In the genomic region with DNA sequence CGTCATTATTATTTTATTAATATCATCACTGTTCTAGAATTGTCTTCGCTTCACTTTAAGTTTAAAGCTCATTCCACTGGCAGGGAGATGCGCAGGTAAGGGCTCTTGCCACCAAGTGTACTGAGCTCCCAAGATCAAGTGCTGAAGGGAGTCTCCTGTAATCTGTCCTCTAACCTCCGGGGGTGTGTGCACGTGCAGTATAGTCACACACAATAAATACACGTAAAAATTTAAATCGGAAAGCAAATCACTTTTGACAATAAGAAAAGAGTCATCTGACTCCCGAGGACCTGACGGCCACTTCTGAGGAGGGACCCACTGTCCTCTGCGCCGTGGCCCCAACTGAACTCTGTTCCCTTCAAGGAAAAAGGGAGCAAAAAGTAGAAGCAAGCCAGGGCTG, we compare ENCODE assay signal across 9 mouse cellular contexts. TPM values are rescaled to one million over a fixed set of nuclear protein-coding genes. Genes with fewer than 3 reads are reported as not detected.
DNase-seq lines count a peak whose midpoint lies in the region; ATAC-seq and TF ChIP-seq lines count a peak whose summit lies in the region.
"Had no signal": no experiment of that assay in that cellular context is flagged by ENCODE, and none has a peak within 500 bp of the region (broad histone marks: within the 10 kb centered on the region; RNA-seq: fewer than 3 reads in every experiment).

No protein-coding gene starts in this region.

- 40% methylated on average over 11 of the region's 11 CpGs for WGBS in heart, embryonic 13.5 days
- WGBS in bone marrow, adult 2 months = 56% methylated on average over 11 of the region's 11 CpGs
- WGBS in hindbrain, embryonic 13.5 days = 28% methylated on average over 11 of the region's 11 CpGs
- 24% methylated on average over 11 of the region's 11 CpGs for WGBS in midbrain, embryonic 10.5 days

- H3K4me1 ChIP-seq in heart, embryonic 13.5 days = peaks cover 21% of the 10 kb centered on the region
- no peaks in the 10 kb centered on the region; the same call in 1 of the 2 replicates for H3K4me1 ChIP-seq in bone marrow, adult 2 months (ENCODE audit: control insufficient read depth, insufficient read depth, low read length)
- peaks cover 14% of the 10 kb centered on the region for H3K4me1 ChIP-seq in hindbrain, embryonic 13.5 days (replicated peaks)
- peaks cover 29% of the 10 kb centered on the region for H3K4me1 ChIP-seq in midbrain, embryonic 10.5 days

- no peak for TF ChIP-seq POLR2A in bone marrow, adult 2 months (IDR thresholded peaks at IDR 0.05; ENCODE audit: borderline replicate concordance, control insufficient read depth, low read depth, low read length)

- H3K9ac ChIP-seq in heart, embryonic 13.5 days = peak overlapping the region; percentile 84
- peak overlapping the region; percentile 62; the same call in 1 of the 2 replicates for H3K9ac ChIP-seq in hindbrain, embryonic 13.5 days

- no peak overlapping the region for H3K27ac ChIP-seq in heart, embryonic 13.5 days (replicated peaks)
- H3K27ac ChIP-seq in bone marrow, adult 2 months (ENCODE audit: control insufficient read depth, insufficient read depth, low read depth, low read length, poor library complexity) = no peak overlapping the region
- H3K27ac ChIP-seq in hindbrain, embryonic 13.5 days = no peak overlapping the region
- H3K27ac ChIP-seq in midbrain, embryonic 10.5 days (replicated peaks) = no peak overlapping the region

- no peaks in the 10 kb centered on the region for H3K36me3 ChIP-seq in heart, embryonic 13.5 days
- no peaks in the 10 kb centered on the region for H3K36me3 ChIP-seq in hindbrain, embryonic 13.5 days
- no peaks in the 10 kb centered on the region for H3K36me3 ChIP-seq in midbrain, embryonic 10.5 days

- TF ChIP-seq CTCF in bone marrow, adult 2 months (IDR thresholded peaks at IDR 0.05; ENCODE audit: control insufficient read depth, insufficient read depth, low read length) = no peak

- H3K4me3 ChIP-seq in heart, embryonic 13.5 days = peak overlapping the region; percentile 75
- peak overlapping the region; percentile 69 for H3K4me3 ChIP-seq in bone marrow, adult 2 months (replicated peaks; ENCODE audit: control insufficient read depth, low read depth, low read length)
- H3K4me3 ChIP-seq in hindbrain, embryonic 13.5 days = peak overlapping the region; percentile 53
- H3K4me3 ChIP-seq in midbrain, embryonic 10.5 days = peak overlapping the region; percentile 68

- no peak for DNase-seq in heart, adult 8-10 months (ENCODE audit: low spot score)
- no peak for DNase-seq in midbrain, embryonic 10.5 days (ENCODE audit: low spot score)
- no peak for DNase-seq in urinary bladder, postnatal 10 days (ENCODE audit: low spot score)
- DNase-seq in adrenal gland, postnatal 4 days (ENCODE audit: low spot score in 2 of 2) = no peak
- no peak for DNase-seq in thymus, postnatal 4 days
- DNase-seq: thymus, postnatal 36 days had no signal

- peaks cover 30% of the 10 kb centered on the region; the same call in 1 of the 2 replicates for H3K27me3 ChIP-seq in heart, embryonic 13.5 days (replicated peaks)
- peaks cover 24% of the 10 kb centered on the region for H3K27me3 ChIP-seq in hindbrain, embryonic 13.5 days
- H3K27me3 ChIP-seq in midbrain, embryonic 10.5 days (ENCODE audit: low read depth, poor library complexity, severe bottlenecking) = peaks cover 51% of the 10 kb centered on the region

- peak overlapping the region; percentile 97 for H3K4me2 ChIP-seq in heart, embryonic 13.5 days
- H3K4me2 ChIP-seq in hindbrain, embryonic 13.5 days = peak overlapping the region; percentile 68

- no peak for ATAC-seq in heart, embryonic 13.5 days (ENCODE audit: extremely low read depth, insufficient number of reproducible peaks, low FRiP score, low TSS enrichment)
- no peak for ATAC-seq in hindbrain, embryonic 13.5 days (ENCODE audit: low FRiP score)

- no peaks in the 10 kb centered on the region for H3K9me3 ChIP-seq in heart, embryonic 13.5 days
- no peaks in the 10 kb centered on the region for H3K9me3 ChIP-seq in hindbrain, embryonic 13.5 days
- no peaks in the 10 kb centered on the region for H3K9me3 ChIP-seq in midbrain, embryonic 10.5 days (replicated peaks)

RNA-seq across cellular contexts. Expression of a gene that starts 1.6 kb away (rescaled TPM):
- polyA plus RNA-seq in heart, embryonic 13.5 days (2015; fragmentation: Nextera tagmentation; extraction: Ambion mirVana) = 4.7 and 4.9 TPM in 2 replicates
- total RNA-seq in heart, adult 8-10 months (2022) = 1 to 10 TPM; 1.6 to 3.5 (median 2.7) TPM
- 16.2 and 18.2 TPM in 2 replicates for polyA plus RNA-seq in bone marrow, adult 2 months (2011; ENCODE audit: insufficient read depth, insufficient read length, low replicate concordance, missing spikeins)
- polyA plus RNA-seq in hindbrain, embryonic 13.5 days (2015; fragmentation: Nextera tagmentation; extraction: Ambion mirVana) = 5.6 and 8.0 TPM in 2 replicates
- polyA plus RNA-seq in midbrain, embryonic 10.5 days (2016; fragmentation: Nextera tagmentation; extraction: Ambion mirVana) = 9.8 TPM in 2 replicates
- 1 to 10 TPM; 7.4 to 7.6 TPM for total RNA-seq in adrenal gland, postnatal 4 days (2021)

RNA-seq across cellular contexts. Expression of a gene that starts 45.1 kb away (rescaled TPM):
- not detected in 2 replicates for polyA plus RNA-seq in heart, embryonic 13.5 days (2015; fragmentation: Nextera tagmentation; extraction: Ambion mirVana)
- total RNA-seq in heart, adult 8-10 months (2022) = not detected
- not detected in 2 replicates for polyA plus RNA-seq in bone marrow, adult 2 months (2011; ENCODE audit: insufficient read depth, insufficient read length, low replicate concordance, missing spikeins)
- polyA plus RNA-seq in hindbrain, embryonic 13.5 days (2015; fragmentation: Nextera tagmentation; extraction: Ambion mirVana) = 0.06 TPM in 2 replicates
- polyA plus RNA-seq in midbrain, embryonic 10.5 days (2016; fragmentation: Nextera tagmentation; extraction: Ambion mirVana) = not detected in 2 replicates
- total RNA-seq in adrenal gland, postnatal 4 days (2021) = under 1 TPM in 1 of 2 experiments, not detected in 1; 0.25 TPM

RNA-seq across cellular contexts. Expression of a gene that starts 46.1 kb away (rescaled TPM):
- 0.24 and 0.37 TPM in 2 replicates for polyA plus RNA-seq in heart, embryonic 13.5 days (2015; fragmentation: Nextera tagmentation; extraction: Ambion mirVana)
- total RNA-seq in heart, adult 8-10 months (2022) = not detected
- 0.92 TPM in 1 of 2 replicates, not detected in the other for polyA plus RNA-seq in bone marrow, adult 2 months (2011; ENCODE audit: insufficient read depth, insufficient read length, low replicate concordance, missing spikeins)
- polyA plus RNA-seq in hindbrain, embryonic 13.5 days (2015; fragmentation: Nextera tagmentation; extraction: Ambion mirVana) = 0.27 and 0.41 TPM in 2 replicates
- 0.48 and 0.66 TPM in 2 replicates for polyA plus RNA-seq in midbrain, embryonic 10.5 days (2016; fragmentation: Nextera tagmentation; extraction: Ambion mirVana)
- 1 to 10 TPM; 1.1 to 2.7 TPM for total RNA-seq in adrenal gland, postnatal 4 days (2021)

RNA-seq across cellular contexts. Expression of a gene that starts 59.1 kb away (rescaled TPM):
- polyA plus RNA-seq in heart, embryonic 13.5 days (2015; fragmentation: Nextera tagmentation; extraction: Ambion mirVana) = 0.78 and 1.0 TPM in 2 replicates
- under 1 TPM; 0.31 to 0.60 (median 0.43) TPM for total RNA-seq in heart, adult 8-10 months (2022)
- polyA plus RNA-seq in bone marrow, adult 2 months (2011; ENCODE audit: insufficient read depth, insufficient read length, low replicate concordance, missing spikeins) = 1.7 and 1.9 TPM in 2 replicates
- 1.0 TPM in 2 replicates for polyA plus RNA-seq in hindbrain, embryonic 13.5 days (2015; fragmentation: Nextera tagmentation; extraction: Ambion mirVana)
- polyA plus RNA-seq in midbrain, embryonic 10.5 days (2016; fragmentation: Nextera tagmentation; extraction: Ambion mirVana) = 1.5 and 2.2 TPM in 2 replicates
- under 1 TPM; 0.76 to 0.90 TPM for total RNA-seq in adrenal gland, postnatal 4 days (2021)
